Mouse (Mus musculus) spleen, adult 18-20 months (tissue): ENCODE results near the gene Erap1.
A peak's percentile ranks its signal among the peaks of the same experiment; 100 is the strongest.
"Not testable (repeated sequence)": the region's sequence is repeated elsewhere in the genome, so short reads cannot be mapped to it uniquely, and the experiment has no call there.

Source experiments
- DNase-seq, 2 experiments: peaks; one replicate each; pipeline ENCODE4 v3.0.0; 2022; ENCODE audit warnings: mixed read lengths in 2 of 2

Erap1 gene

GRCm38 (mm10) chr13:74638793-74639711 lies at the start of gene Erap1:
TSS of gene Erap1 (plus strand) at chr13:74639568.
- peak; percentile 5 to 21 for DNase-seq

- not testable (repeated sequence) for DNase-seq
These were observed 48.0 kb upstream of the Erap1 start for GRCm38 (mm10) chr13:74591401-74591821.

GRCm38 (mm10) chr13:74591828-74592227 lies 47.5 kb upstream of the Erap1 start:
- not testable (repeated sequence) for DNase-seq

GRCm38 (mm10) chr13:74597022-74597421 lies 42.3 kb upstream of the Erap1 start:
- not testable (repeated sequence) for DNase-seq

GRCm38 (mm10) chr13:74601776-74602175 lies 37.6 kb upstream of the Erap1 start:
- not testable (repeated sequence) for DNase-seq

GRCm38 (mm10) chr13:74617163-74618019 lies 22.0 kb upstream of the Erap1 start:
- peak; percentile 55 to 56 for DNase-seq

- no peak for DNase-seq
These were observed 7.0 kb upstream of the Erap1 start for GRCm38 (mm10) chr13:74632327-74632726.

GRCm38 (mm10) chr13:74632857-74633256 lies 6.5 kb upstream of the Erap1 start:
- DNase-seq: no peak

GRCm38 (mm10) chr13:74639712-74640522 lies 549 bp downstream of the Erap1 start:
- peak; percentile 69 to 80 for DNase-seq

GRCm38 (mm10) chr13:74640523-74640920 lies 1.2 kb downstream of the Erap1 start:
- not testable (repeated sequence) for DNase-seq

- no peak for DNase-seq
These were observed 56.3 kb downstream of the Erap1 start for GRCm38 (mm10) chr13:74695497-74696193.

- no peak for DNase-seq
These were observed 56.9 kb downstream of the Erap1 start for GRCm38 (mm10) chr13:74696225-74696624.

- DNase-seq: no peak
These were observed 79.6 kb downstream of the Erap1 start for GRCm38 (mm10) chr13:74719002-74719401.

- no peak for DNase-seq
These were observed 94.4 kb downstream of the Erap1 start for GRCm38 (mm10) chr13:74733726-74734125.

- no peak for DNase-seq
These were observed 96.5 kb downstream of the Erap1 start for GRCm38 (mm10) chr13:74735834-74736233.

GRCm38 (mm10) chr13:74736396-74736795 lies 97.0 kb downstream of the Erap1 start:
- DNase-seq: no peak
